Mouse (Mus musculus): ENCODE data around the gene Foxd2. TPM values are rescaled to one million over a fixed set of nuclear protein-coding genes. Genes with fewer than 3 reads are reported as not detected.

The Foxd2 gene
- total RNA-seq, 2 experiments from 2014 or later, result 0.45 to 0.59 TPM

GRCm38 (mm10) chr4:114912705-114913593 lies 4.3 kb upstream of the Foxd2 start:
- no peak for DNase-seq

GRCm38 (mm10) chr4:114909602-114910484 lies 1.2 kb upstream of the Foxd2 start:
- DNase-seq, result peak; percentile 52

GRCm38 (mm10) chr4:114907951-114908828 lies 483 bp downstream of the Foxd2 start:
- peak; percentile 18 for DNase-seq

- peak; percentile 17 for DNase-seq
Measured at GRCm38 (mm10) chr4:114907056-114907917, 1.4 kb downstream of the Foxd2 start.

DNA sequence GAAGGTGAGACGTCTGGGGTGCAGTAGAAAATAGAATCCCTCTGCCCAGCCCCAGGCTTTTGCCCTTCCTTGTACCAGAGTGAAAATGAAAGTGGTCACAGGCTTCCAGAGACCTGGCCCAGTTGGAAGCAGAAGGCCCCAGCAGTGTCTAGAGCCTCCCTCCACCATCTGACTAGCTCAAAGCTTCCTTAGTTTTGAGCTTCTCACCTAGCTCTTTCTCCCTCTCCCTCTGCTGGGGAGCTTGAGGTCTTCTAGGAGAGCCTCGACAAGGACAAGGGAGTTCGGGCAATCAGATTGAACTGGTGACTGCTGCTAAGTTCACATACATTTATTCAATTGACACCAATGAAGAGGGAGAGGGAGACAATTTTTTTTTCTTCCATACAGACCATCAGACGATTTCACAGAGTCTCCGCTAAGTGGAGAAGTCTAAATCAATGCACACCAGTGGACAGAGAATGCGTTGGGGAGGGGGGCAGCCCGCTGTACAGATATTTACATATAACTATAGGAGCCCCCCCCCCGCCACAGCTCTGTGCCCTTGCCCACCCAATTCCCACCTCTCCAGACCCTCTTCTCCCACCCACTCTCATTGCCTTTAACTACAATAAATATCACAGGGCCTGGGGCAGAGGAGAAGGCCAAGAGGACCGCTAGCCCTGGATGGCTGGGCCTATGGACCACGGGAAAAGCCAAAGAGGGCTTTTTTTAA lies 2.5 kb downstream of the Foxd2 start:
- no peak for DNase-seq

GRCm38 (mm10) chr4:114905501-114905900 lies 3.2 kb downstream of the Foxd2 start:
- no peak for DNase-seq

- no peak for DNase-seq
Measured at GRCm38 (mm10) chr4:114903422-114903782, 5.3 kb downstream of the Foxd2 start.

DNA sequence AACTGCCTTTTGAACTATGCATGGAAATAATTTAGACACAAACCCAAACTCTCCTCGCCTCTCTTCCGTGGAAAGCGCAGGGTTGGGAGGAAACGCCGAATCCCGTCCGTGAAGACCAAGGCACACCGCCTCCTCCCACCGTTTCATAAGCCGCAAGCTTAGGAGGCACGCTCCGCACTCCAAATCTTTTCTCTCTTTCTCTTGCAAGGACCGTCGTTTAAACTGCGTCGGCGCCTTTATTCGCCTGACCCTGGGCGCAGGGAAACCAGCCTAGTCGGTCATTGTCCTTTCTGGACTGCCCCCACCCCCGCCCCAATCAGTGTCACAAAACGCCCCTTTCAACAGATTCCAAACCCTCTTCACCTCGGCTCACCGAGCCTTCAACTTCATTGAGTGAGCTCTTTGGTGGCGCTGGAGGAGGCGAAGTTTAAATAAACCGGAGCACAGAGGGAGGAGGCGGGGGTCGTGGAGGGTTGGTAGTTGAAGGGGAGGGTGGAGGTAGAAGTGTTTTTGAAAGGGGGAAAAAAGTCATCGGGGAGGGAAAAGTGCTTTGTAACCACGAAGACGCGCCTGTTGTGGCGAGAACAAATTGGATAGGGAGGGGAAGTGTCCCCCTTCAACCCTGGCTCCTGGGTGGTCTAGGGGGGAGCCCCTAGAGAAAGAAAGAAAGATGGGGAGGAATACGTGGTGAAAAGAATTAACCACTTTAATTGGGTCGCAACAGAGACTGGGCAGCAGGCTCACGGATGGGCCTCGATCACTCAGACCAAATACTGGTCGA lies 5.8 kb downstream of the Foxd2 start:
- no peak for DNase-seq

DNA sequence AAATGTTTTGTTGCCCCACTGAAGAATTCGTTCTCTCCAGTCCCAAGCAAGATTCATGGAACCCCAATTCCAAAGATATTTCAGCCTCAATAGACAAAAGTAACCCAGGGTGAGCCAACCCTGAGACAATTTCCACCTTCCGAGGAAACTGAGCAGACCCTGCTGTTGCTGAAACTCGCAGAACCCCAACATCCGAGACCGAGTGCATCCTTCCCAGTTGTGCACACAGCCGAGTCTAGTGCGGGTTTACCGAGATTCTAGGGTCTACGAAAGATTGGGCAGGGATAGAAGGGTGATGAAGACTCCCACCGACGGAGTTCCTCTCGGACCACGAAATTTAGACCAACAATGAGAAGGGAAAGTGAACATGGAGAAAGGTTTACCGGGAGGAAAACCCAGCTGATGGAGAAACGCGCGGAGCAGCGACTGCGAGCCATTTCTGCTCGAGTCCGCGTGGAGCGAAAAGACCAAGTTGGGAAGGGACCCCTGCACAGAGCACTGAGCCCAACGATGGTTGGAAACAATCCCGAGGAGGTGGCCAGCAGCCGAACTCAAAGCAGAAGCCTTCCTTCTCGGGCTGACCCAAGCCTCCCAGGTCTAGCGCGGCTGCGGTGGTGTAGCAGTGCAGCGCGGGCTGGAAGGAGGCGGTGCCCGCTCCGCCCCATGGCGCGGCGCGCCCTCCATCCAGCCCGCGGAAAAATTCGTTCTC lies 6.9 kb downstream of the Foxd2 start:
- DNase-seq, result no peak

DNA sequence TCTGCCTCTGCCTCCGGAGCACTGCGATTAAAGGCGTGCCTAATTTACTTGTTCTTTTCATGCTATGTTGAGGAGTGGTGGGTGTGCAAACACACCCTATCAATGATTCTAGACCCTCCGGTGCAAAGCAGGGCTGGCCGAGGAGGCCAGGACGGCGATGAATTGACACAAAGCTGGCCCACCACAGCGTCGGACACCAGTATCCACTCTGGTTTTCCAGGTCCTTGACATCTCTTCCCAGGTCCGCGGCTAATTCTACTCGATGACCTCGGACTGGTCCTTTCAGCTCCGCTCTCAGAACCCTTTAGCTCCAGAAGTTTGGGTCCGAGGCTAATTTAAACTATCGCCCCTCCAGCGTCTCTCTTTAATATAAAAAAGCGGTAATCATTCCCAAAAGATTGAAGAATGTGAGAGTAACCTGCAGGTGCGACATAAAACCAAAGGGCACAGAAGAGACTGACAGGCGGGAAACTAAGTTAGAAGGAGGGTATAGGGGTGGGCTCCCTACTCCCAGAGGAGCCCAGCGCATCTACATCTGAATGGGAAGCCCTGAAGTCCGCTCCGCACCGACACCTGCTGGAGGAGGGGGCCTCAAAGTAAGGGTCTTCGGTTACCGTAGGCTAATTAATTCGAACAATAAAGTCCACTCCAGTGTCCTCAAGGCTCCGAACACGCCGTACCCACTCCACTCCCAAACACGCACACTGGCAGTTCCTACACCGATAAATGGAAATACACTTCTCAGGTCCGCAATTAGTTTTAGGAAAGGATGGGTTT lies 7.6 kb downstream of the Foxd2 start:
- no peak for DNase-seq

- no peak for DNase-seq
Measured at GRCm38 (mm10) chr4:114899885-114900284, 8.8 kb downstream of the Foxd2 start.

DNA sequence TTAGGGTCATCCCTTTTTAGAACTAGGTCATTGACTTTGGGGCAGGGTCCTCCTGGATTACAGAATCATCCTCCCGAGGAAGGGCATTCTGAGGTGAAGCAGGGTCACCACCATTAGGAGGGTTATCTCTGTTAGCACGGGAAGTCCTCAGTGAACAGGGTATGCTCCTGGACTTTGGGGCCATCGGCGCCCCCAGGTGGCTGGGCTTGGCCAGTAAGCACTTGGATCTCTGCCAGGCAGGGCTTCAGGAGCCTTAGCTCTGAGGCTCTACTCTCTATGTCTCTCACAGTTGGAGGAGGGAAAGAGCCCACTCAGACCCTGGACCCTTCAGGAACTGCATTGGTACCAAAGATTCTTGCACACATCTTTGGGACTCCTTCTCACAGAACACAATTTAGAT lies 10.8 kb downstream of the Foxd2 start:
- peak; percentile 48 for DNase-seq

- DNase-seq, result no peak
Measured at GRCm38 (mm10) chr4:114882232-114882631, 26.4 kb downstream of the Foxd2 start.

- DNase-seq, result no peak
Measured at GRCm38 (mm10) chr4:114876441-114876972, 32.2 kb downstream of the Foxd2 start.

DNA sequence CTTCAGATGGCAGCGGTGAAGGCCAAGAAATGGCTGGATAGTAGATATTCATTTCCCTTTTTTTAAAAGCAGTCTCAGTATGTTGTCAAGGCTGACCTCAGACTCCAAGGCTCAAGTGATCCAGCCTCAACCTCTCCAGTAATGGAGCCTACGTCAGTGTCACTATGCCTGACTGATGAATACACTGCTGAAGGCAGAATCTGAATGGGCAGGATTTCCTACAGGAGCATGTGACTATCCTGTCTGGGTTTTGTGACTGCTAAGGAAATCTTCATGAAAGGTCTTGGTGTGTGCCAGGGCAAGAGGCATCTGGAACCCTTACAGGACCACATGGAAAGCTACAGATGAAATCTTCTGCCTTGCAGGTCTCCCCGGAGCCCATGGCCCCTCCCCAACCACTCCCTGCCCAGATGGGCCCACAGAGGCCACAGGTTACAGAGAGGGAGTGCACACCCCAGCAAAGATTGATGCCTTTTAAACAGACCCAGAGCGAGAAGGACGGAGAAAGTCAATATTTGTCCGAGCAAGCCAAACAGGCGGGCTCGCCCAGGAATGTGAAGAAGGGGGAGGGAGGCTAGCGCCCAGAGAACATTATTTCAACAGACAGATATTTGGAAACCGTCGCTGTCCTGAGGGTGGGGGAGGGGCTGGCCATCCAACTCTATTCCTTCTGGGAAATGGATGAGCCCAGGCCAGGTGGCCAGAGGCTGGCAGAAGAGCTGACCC lies 38.7 kb downstream of the Foxd2 start:
- no peak for DNase-seq

DNA sequence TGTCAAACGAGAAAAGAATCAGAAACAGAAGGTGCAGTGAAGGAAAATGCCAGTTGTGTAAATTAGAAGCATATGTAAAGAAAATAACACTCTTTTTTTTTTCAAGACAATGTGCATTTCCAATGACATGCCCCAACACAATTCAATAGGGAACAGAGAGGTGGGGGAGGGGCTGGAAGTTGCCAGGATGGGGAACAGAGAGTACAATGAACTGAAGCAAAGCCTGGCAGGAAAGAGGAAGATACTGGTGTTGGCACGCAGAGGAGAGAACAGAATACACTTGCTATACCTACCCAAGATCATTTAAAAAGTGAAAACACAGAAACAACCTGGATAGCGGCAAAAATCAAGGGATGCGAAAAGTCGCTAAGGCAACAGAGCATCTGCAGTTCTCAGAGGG lies 45.5 kb downstream of the Foxd2 start:
- DNase-seq, result no peak

DNA sequence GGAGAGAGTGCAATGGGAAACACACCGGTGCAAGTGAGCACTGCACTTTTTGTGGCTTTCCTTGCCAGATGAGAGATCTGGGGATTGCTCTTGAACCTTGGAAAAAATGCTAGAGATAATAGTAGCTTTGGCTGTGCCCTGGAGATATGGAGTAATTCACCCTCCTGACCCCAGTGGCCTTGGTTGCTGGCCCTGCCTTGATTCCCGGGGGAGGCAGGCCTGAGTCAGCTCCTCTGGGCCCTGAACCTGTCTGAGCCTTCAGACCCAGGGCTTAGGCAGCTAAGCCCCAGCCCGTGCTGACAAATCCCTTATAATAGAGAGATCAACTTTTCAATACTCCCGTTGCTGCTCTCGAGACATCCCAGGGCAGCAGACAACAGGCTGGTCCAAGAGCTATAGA lies 50.2 kb downstream of the Foxd2 start:
- DNase-seq, result no peak
